Mouse (Mus musculus) cerebellum, adult 2 months (tissue): ENCODE data around the gene Aicda.

Experiments used
- CTCF ChIP-seq: fragments of 200-500 bp; IDR thresholded peaks from 2 replicates; pipeline ENCODE4 v1.5.1; 2011; ENCODE audit warnings: low read depth, mild to moderate bottlenecking, control low read depth, low read length, moderate library complexity, borderline replicate concordance; ENCODE audit not compliant: insufficient read depth
- POLR2A ChIP-seq: fragments of 200-500 bp; IDR thresholded peaks from 2 replicates; pipeline ENCODE4 v1.6.1; 2011; ENCODE audit warnings: low read length, control low read depth, borderline replicate concordance; ENCODE audit not compliant: insufficient read depth

DNA sequence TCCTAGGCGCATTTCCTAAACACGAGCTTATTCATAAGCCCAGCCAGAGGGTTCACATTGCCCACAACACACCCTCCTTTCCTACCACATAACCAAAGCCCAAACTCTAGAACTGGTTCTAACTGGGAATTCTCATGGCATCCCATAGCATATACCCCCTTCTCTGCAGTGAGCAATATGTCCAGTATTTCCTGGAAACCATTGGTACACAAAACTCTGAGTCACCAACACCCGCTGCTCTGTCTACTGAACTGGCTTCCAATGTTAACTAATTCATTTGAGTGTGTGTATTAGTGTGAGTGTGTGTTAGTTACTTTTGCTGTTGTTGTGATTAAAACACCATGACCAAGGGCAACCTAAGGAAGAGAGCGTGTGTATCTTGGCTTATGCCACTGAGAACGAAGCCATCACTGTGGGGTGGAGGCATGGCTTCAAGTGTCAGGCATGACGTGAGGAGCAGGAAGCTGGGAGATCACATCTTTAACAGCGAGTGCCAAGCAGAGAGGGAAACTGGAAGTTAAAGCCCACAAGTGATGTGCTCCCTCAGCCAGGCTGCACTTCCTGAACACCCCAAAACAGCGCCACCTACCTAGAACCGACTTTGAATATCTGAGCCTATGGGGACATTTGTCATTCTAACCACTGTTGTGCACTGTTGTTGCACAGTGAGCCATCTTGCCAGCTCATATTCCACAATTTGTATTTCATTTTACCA is 11.6 kb downstream of the Aicda start:
- TF ChIP-seq CTCF (no peak), POLR2A (no peak)
